Mouse (Mus musculus) liver, embryonic 16.5 days (tissue): ENCODE data around the gene Fmnl1. TPM values are rescaled to one million over a fixed set of nuclear protein-coding genes. Genes with fewer than 3 reads are reported as not detected.

Experiments used
- ATAC-seq: fragments of 200-750 bp; cut with Nextera tagmentation; 2 replicates; pipeline ENCODE4 v1.8.0; 2017; ENCODE audit warnings: low read depth, mild to moderate bottlenecking, moderate number of reproducible peaks, moderate library complexity
- H3K27ac ChIP-seq: fragments of 300-500 bp; sonication (generic); 2 replicates; pipeline ENCODE4 v1.5.1; 2014; ENCODE audit warnings: mild to moderate bottlenecking, low read length
- H3K27me3 ChIP-seq: fragments of 300-500 bp; sonication (generic); 2 replicates; pipeline ENCODE4 v1.6.1; 2014; ENCODE audit warnings: low read depth, low read length, mixed read lengths; ENCODE audit not compliant: control insufficient read depth, insufficient read depth
- H3K36me3 ChIP-seq: fragments of 300-500 bp; sonication (generic); 2 replicates; pipeline ENCODE4 v1.6.1; 2014; ENCODE audit warnings: mild to moderate bottlenecking; ENCODE audit not compliant: control insufficient read depth, insufficient read depth
- H3K4me1 ChIP-seq: fragments of 300-500 bp; sonication (generic); 2 replicates; pipeline ENCODE4 v1.6.1; 2014; ENCODE audit warnings: low read depth, low read length, mixed read lengths; ENCODE audit not compliant: control insufficient read depth
- H3K4me2 ChIP-seq: fragments of 300-500 bp; sonication (generic); 2 replicates; pipeline ENCODE4 v1.6.1; 2014; ENCODE audit warnings: low read depth, low read length, mixed read lengths
- H3K4me3 ChIP-seq: fragments of 300-500 bp; sonication (generic); 2 replicates; pipeline ENCODE4 v1.5.1; 2014; ENCODE audit warnings: low read depth, mild to moderate bottlenecking, low read length
- H3K9ac ChIP-seq: fragments of 300-500 bp; sonication (generic); 2 replicates; pipeline ENCODE4 v1.6.1; 2014; ENCODE audit warnings: low read depth, low read length
- H3K9me3 ChIP-seq: fragments of 300-500 bp; sonication (generic); replicated peaks from 2 replicates; pipeline ENCODE4 v1.6.1; 2016; ENCODE audit warnings: low read length; ENCODE audit not compliant: control insufficient read depth
- WGBS: fragments of 180-500 bp; shearing (Covaris S2); extraction: QIAGEN DNeasy Blood & Tissue Kit; methylation state at CpG from one replicate; pipeline ENCODE4 v1.1.7; 2014; ENCODE audit not compliant: insufficient replicate concordance; 5-methylcytosine and 5-hydroxymethylcytosine counted together
- polyA plus RNA-seq: library from polyadenylated mRNA; unstranded; fragments of >200 nt; fragmentation: Nextera tagmentation; extraction: Ambion mirVana; gene quantifications from 2 replicates; pipeline ENCODE4 v1.2.1, GENCODE M21; 2015

The Fmnl1 gene
- polyA plus RNA-seq, 1 experiment from 2014 or later: 6.3 TPM

DNA sequence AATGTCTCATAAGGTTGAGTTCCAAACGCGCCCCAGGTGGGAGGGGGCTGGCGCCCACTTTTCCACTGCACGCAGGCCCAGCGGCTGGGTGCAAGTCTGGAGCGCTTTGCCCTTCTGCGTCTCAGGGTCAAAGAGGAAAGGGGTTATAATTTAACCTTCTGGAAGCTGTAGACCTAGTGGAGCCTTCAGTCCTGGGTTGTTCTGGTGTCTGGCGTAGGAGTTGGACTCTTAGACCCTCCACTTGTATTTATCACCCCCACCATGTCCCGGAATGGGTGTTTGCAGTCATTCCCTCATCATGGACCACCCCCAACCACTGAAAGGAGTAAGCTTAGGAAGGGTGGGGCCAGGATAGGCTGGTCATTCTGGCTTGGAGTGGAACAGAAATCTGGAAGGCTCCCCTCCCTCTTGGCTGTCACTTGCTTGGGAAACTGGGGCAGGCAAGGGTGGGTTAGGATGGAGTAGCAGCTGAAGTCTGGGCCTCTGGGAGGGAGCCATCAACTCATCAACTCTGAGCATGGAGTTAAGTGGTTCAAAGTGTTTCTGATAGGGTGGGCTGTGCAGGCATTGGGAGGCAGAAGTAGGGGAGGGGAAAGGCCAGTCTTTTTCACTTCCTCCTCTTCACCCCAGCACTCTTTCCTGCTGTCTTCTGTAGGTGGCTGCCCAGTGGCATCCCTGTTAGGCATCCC is 940 bp downstream of the Fmnl1 start:
- ATAC-seq: no peak

DNA sequence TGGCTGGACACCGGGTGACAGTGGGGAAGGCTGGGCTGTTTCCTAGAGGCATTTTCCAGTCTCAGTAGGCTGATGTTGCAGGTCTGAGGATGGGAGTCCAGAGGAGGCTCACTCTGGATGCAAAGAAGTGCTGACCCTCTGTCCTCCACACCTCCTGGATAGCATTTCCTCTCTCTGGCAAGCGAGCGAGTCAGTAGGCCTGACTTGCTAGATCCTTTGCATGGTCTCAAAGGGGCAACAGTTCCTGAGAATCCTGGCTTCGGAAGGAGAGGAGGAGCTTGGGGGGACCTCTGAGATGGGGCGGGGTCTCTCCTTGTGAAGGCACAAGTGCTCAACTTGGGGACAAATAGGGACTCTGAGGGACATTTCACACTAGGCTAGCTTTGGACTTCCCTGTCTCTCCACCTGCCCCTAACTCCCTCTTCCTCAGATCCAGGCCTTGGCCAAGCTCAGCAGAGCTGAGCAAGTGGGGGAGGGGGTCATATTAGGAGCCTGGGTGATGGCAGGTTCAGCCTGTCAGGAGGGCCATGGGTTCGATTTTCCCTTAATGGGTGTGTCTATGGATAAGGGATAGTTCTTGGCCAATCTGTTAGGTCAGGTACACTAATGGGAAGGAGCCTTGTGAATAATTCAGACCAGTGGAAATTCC is 1.6 kb downstream of the Fmnl1 start:
- WGBS: 39% methylated on average over 6 of the region's 6 CpGs

More for the DNA sequence above, 940 bp downstream of the Fmnl1 start:
- Histone ChIP-seq H3K27ac (peak overlapping the region; percentile 38; the same call in 1 of the 2 replicates), H3K4me3 (peak overlapping the region; percentile 57), H3K36me3 (no peaks in the 10 kb centered on the region), H3K27me3 (peaks cover 27% of the 10 kb centered on the region), H3K9me3 (no peaks in the 10 kb centered on the region), H3K4me1 (peaks cover 7% of the 10 kb centered on the region), H3K4me2 (peak overlapping the region; percentile 0), H3K9ac (peak overlapping the region; percentile 27; the same call in 1 of the 2 replicates)
- 10% methylated on average over 9 of the region's 9 CpGs for WGBS

GRCm38 (mm10) chr11:103173041-103173770 is 2.3 kb downstream of the Fmnl1 start:
- Histone ChIP-seq H3K4me3 (peak overlapping the region; percentile 57), H3K9ac (no peak overlapping the region), H3K4me1 (peaks cover 7% of the 10 kb centered on the region), H3K27ac (no peak overlapping the region), H3K27me3 (peaks cover 27% of the 10 kb centered on the region), H3K36me3 (no peaks in the 10 kb centered on the region), H3K4me2 (peak overlapping the region; percentile 15; the same call in 1 of the 2 replicates), H3K9me3 (no peaks in the 10 kb centered on the region)
- ATAC-seq: no peak
- 53% methylated on average over 7 of the region's 7 CpGs for WGBS

More for the DNA sequence above, 1.6 kb downstream of the Fmnl1 start:
- ATAC-seq: no peak
- Histone ChIP-seq H3K27ac (0 out of 2 replicates have a peak overlapping the region, but pooled peaks have one; percentile 38), H3K9me3 (no peaks in the 10 kb centered on the region), H3K27me3 (peaks cover 27% of the 10 kb centered on the region), H3K4me2 (peak overlapping the region; percentile 15), H3K4me3 (peak overlapping the region; percentile 57), H3K9ac (no peak overlapping the region), H3K36me3 (no peaks in the 10 kb centered on the region), H3K4me1 (peaks cover 7% of the 10 kb centered on the region)

DNA sequence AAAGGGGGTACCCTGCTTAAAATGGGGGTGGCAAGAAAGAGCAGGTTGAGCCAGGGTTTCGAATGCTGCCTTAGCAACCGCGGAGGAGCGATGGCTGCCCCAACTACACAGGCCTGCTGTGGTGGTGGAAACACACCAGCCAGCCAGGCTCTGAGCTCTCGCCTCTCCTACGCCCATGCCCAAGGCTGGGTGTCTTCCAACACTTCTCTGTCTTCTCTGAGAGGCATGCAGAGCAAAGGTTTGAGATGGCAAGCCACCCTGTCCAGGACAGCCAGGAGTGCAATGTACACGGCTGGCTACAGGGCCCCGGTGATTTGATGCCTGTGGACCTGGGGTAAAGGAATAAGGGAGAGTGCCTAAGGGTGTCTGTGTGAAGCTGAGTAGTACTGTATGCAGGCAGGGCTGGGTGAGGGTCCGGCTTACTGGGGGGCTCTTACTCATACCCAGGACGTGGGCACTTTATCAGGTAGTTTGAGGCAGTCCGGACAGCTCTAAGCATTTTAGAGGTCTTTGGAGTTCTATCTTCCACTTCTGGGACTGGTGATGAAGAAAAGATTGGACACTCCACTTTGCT is 3.0 kb downstream of the Fmnl1 start:
- Histone ChIP-seq H3K4me2 (peak overlapping the region; percentile 22; the same call in 1 of the 2 replicates), H3K4me3 (peak overlapping the region; percentile 7; the same call in 1 of the 2 replicates), H3K27me3 (peaks cover 27% of the 10 kb centered on the region), H3K9ac (no peak overlapping the region; the same call in 1 of the 2 replicates), H3K36me3 (no peaks in the 10 kb centered on the region), H3K9me3 (no peaks in the 10 kb centered on the region), H3K4me1 (peaks cover 7% of the 10 kb centered on the region), H3K27ac (peak overlapping the region; percentile 59)
- ATAC-seq: no peak
- 57% methylated on average over 11 of the region's 11 CpGs for WGBS

GRCm38 (mm10) chr11:103174411-103174832 is 3.5 kb downstream of the Fmnl1 start:
- H3K4me1 ChIP-seq: peaks cover 7% of the 10 kb centered on the region
- no peaks in the 10 kb centered on the region for H3K9me3 ChIP-seq
- peak overlapping the region; percentile 6 for H3K4me3 ChIP-seq
- 21% methylated on average over 5 of the region's 5 CpGs for WGBS
- H3K36me3 ChIP-seq: no peaks in the 10 kb centered on the region
- H3K27me3 ChIP-seq: peaks cover 26% of the 10 kb centered on the region
- H3K4me2 ChIP-seq: peak overlapping the region; percentile 22
- peak overlapping the region; percentile 59 for H3K27ac ChIP-seq
- no peak for ATAC-seq
- no peak overlapping the region for H3K9ac ChIP-seq

DNA sequence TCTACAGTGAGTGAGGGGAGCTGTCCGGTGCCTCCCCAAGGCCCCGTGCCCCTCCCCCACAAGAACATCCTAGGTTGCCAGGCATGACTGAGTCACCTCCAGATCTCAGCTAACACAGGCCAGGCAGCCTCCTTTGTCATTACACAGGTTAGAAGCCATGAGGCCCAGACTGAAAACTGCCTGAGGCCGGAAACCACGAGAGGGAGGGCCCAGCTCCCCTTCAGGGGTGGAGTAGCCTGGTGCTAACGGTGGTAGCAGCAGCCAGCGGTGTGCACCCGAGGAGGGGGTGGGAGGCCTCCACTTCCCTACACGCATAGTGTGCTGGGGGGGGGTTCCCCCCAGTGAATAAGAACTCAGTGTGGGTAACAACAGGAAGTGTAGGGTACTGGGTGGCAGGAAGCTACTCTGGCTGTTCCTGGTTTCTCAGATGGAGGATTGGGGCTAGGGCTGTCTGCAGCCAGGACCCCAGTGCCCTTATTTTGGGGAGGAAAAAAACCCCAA is 4.0 kb downstream of the Fmnl1 start:
- no peaks in the 10 kb centered on the region for H3K36me3 ChIP-seq
- H3K4me3 ChIP-seq: peak overlapping the region; percentile 6; the same call in 1 of the 2 replicates
- peak overlapping the region; percentile 22; the same call in 1 of the 2 replicates for H3K4me2 ChIP-seq
- peak overlapping the region; percentile 59 for H3K27ac ChIP-seq
- H3K9me3 ChIP-seq: no peaks in the 10 kb centered on the region
- H3K27me3 ChIP-seq: peaks cover 21% of the 10 kb centered on the region
- peaks cover 7% of the 10 kb centered on the region for H3K4me1 ChIP-seq
- no peak overlapping the region for H3K9ac ChIP-seq
- ATAC-seq: peak; percentile 61
- WGBS: 15% methylated on average over 8 of the region's 8 CpGs

DNA sequence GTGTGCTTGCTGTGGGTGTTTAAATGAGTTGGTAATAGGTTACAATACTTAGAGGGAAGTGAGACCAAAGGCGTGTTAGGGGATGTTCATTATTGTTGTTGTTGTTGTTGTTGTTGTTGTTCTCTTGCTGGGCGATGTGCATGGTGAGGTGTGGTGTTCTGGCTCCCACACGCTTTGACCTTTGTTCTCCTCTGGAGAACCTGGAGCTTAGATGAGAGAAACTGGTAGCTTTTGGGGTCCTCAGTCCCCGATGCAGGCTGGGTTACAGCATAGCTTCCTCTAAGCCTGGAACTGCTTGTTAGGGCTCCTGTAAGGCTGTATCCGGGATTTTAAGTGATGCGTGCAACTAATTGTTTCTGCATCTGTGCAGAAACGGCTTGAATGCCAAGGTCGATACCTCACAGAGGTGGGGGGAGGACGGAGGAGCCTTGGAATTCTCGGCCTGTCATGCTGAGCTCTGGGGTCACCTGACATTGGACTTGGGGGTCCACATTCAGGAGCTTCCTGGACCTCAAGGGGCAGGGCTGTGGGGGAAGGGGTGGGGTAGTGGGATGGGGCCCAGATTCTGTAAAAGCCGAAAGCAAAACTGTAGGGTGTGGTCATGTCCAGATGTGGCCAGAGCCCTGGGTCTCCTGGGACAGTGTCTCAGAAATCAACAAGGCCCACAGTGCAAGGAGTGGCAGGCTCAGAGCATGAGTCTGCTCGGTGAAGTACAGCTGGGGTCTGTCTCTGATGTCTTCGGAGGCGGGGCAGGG is 5.0 kb downstream of the Fmnl1 start:
- H3K4me3 ChIP-seq: no peak overlapping the region
- H3K9ac ChIP-seq: no peak overlapping the region
- no peaks in the 10 kb centered on the region for H3K36me3 ChIP-seq
- H3K4me1 ChIP-seq: peaks cover 7% of the 10 kb centered on the region
- no peak for ATAC-seq
- H3K27me3 ChIP-seq: peaks cover 12% of the 10 kb centered on the region
- no peak overlapping the region for H3K27ac ChIP-seq
- H3K9me3 ChIP-seq: no peaks in the 10 kb centered on the region
- peak overlapping the region; percentile 18; the same call in 1 of the 2 replicates for H3K4me2 ChIP-seq
- 42% methylated on average over 14 of the region's 14 CpGs for WGBS

DNA sequence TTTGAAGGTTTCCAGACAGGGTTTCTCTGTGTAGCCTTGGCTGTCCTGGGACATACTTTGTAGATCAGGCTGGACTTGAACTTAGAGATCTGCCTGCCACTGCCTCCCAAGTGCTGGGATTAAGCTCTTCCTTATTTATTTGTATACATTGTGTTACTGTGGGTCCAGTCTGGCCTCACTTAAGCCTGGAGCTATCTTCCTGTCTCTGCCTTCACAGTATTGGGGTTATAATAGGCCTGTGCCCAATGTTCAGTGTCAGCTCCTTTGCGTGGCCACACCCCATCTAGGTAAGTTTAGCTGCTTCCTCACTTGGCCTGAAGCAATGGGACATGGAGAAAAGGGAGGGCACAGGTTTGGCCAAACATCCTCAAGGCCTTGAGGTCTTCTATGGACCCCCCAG is 5.6 kb downstream of the Fmnl1 start:
- Histone ChIP-seq H3K27ac (no peak overlapping the region), H3K4me3 (no peak overlapping the region), H3K4me1 (peaks cover 5% of the 10 kb centered on the region), H3K9me3 (no peaks in the 10 kb centered on the region), H3K4me2 (no peak overlapping the region), H3K36me3 (no peaks in the 10 kb centered on the region), H3K9ac (no peak overlapping the region), H3K27me3 (peaks cover 6% of the 10 kb centered on the region)
- WGBS: 79% methylated on average over 1 of the region's 1 CpGs
- no peak for ATAC-seq
